Mouse (Mus musculus) right cerebral cortex, postnatal 14 days (tissue): ENCODE data around the gene Rala.

Experiments used
- DNase-seq: peaks from one replicate; pipeline ENCODE4 v3.0.0; 2022

Rala gene

DNA sequence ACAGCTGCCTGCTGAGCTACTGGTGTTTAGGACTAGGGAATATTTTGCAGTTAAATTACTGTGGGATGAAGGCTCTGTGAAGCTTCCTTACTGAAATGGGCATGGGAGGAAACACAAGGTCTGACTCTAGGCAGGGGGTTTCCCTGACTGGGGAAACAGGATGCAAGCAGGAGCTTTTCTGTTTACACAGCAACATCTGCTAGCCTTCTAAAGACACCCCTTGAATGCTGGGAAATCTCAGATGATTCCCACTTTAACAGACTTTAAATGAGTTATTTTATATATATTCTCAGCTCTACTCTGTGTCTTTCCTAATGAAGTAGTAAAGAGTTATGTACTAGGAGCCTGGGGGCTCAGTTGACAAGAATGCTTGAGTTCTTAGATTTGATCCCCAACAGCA lies 65.0 kb downstream of the Rala start:
- no peak for DNase-seq

GRCm38 (mm10) chr13:17866741-17867140 lies 77.3 kb downstream of the Rala start:
- no peak for DNase-seq

GRCm38 (mm10) chr13:17860536-17860935 lies 83.5 kb downstream of the Rala start:
- DNase-seq: no peak

GRCm38 (mm10) chr13:17859365-17860033 lies 84.5 kb downstream of the Rala start:
- peak; percentile 56 for DNase-seq

GRCm38 (mm10) chr13:17857046-17857445 lies 87.0 kb downstream of the Rala start:
- no peak for DNase-seq

- DNase-seq: no peak
These were observed 88.4 kb downstream of the Rala start for GRCm38 (mm10) chr13:17855492-17856138.

- no peak for DNase-seq
These were observed 89.3 kb downstream of the Rala start for GRCm38 (mm10) chr13:17854755-17855154.

GRCm38 (mm10) chr13:17843336-17843735 lies 100.7 kb downstream of the Rala start:
- DNase-seq: no peak

DNA sequence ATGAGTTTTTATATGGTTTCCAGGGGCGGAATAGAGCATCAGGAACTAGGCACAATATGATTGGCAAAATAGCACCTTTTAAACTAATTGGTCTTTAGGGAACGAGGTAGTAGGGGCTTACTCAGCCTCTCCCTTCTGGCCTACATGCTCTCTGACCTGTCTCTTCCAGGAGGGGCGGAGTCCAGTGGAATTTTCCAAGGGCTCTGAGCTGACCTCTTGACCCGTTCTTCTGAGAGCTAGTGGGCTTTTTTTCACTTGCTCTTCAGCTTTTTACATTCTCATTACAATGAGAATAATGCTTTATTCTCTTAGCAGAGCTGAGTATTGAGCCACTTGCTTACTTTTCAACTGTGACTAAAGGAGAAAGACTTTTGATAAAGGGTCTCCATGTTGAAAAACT lies 101.3 kb downstream of the Rala start:
- DNase-seq: no peak

GRCm38 (mm10) chr13:17839137-17839536 lies 104.9 kb downstream of the Rala start:
- no peak for DNase-seq

GRCm38 (mm10) chr13:17838484-17838851 lies 105.6 kb downstream of the Rala start:
- peak; percentile 62 for DNase-seq

- DNase-seq: peak; percentile 23
These were observed 106.2 kb downstream of the Rala start for GRCm38 (mm10) chr13:17837610-17838483.

GRCm38 (mm10) chr13:17836808-17837207 lies 107.2 kb downstream of the Rala start:
- no peak for DNase-seq

GRCm38 (mm10) chr13:17832940-17833339 lies 111.1 kb downstream of the Rala start:
- DNase-seq: no peak
